ENCODE assay signal across 27 mouse cellular contexts in the genomic region with DNA sequence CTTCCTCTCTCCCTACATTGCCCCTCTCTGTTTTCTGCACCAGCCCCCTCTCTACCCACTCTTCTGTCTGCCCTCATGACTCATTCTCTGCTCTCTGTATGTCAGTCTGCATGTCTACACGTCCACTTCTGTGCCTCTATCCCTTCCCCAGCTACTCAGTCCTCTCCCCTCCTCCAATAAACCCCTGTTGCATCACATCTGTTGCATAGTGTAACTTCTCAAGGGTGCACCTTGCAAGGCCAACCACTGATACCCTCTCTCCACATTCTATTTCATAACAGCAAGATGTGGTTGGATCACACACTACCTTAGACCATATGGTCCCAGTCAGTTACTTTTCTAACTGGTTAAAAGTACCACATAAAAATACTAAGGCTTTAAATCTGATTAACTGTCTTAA.
"Had no signal": no experiment of that assay in that cellular context is flagged by ENCODE, and none has a peak within 500 bp of the region (broad histone marks: within the 10 kb centered on the region; RNA-seq: fewer than 3 reads in every experiment).

No protein-coding gene starts in this region.

- H3K27me3 ChIP-seq: heart, embryonic 12.5 days; hindbrain, embryonic 12.5 days; intestine, embryonic 15.5 days; limb, embryonic 12.5 days; liver, embryonic 13.5 days; liver, embryonic 15.5 days had no signal

- ATAC-seq: hindbrain, embryonic 16.5 days; inflammation-experienced regulatory T-cells, adult 6 months; intestine, embryonic 15.5 days; intestine, postnatal 0 days had no signal

- DNase-seq: gastrocnemius, postnatal 14 days; gastrocnemius, postnatal 36 days; heart, adult 18-20 months; heart, postnatal 10 days; heart, postnatal 4 days; kidney, adult 18-20 months; kidney, adult 8-10 months; kidney, postnatal 10 days; kidney, postnatal 25 days; kidney, postnatal 4 days; layer of hippocampus, adult 9-11 months; liver; liver, embryonic 13.5 days had no signal

- H3K4me2 ChIP-seq: heart, embryonic 12.5 days; hindbrain, embryonic 12.5 days; hindbrain, embryonic 14.5 days; intestine, embryonic 15.5 days; limb, embryonic 12.5 days; liver, embryonic 11.5 days; liver, embryonic 13.5 days; liver, embryonic 15.5 days had no signal

- H3K9ac ChIP-seq: heart, embryonic 12.5 days; hindbrain, embryonic 12.5 days; hindbrain, embryonic 14.5 days; intestine, embryonic 15.5 days; limb, embryonic 12.5 days; liver, embryonic 13.5 days; liver, embryonic 15.5 days had no signal

- H3K9me3 ChIP-seq: heart, embryonic 10.5 days; hindbrain, embryonic 12.5 days; intestine, embryonic 15.5 days; liver, embryonic 13.5 days; liver, embryonic 15.5 days had no signal

- H3K27ac ChIP-seq: heart, embryonic 10.5 days; hindbrain, embryonic 10.5 days; hindbrain, embryonic 12.5 days; hindbrain, embryonic 14.5 days; intestine, embryonic 15.5 days; layer of hippocampus, adult 2 months; left cerebral cortex, adult 2 months; limb, embryonic 12.5 days; liver, embryonic 13.5 days; liver, embryonic 15.5 days had no signal

- H3K36me3 ChIP-seq: hindbrain, embryonic 10.5 days; hindbrain, embryonic 12.5 days; intestine, embryonic 15.5 days; limb, embryonic 12.5 days; liver, embryonic 13.5 days; liver, embryonic 15.5 days had no signal

- H3K4me1 ChIP-seq: heart, embryonic 10.5 days; heart, embryonic 12.5 days; hindbrain, embryonic 10.5 days; hindbrain, embryonic 12.5 days; intestine, embryonic 15.5 days; limb, embryonic 12.5 days; liver, embryonic 13.5 days; liver, embryonic 15.5 days had no signal

- H3K4me3 ChIP-seq: heart, embryonic 10.5 days; heart, embryonic 12.5 days; hindbrain, embryonic 10.5 days; hindbrain, embryonic 12.5 days; intestine, embryonic 15.5 days; layer of hippocampus, adult 2 months; left cerebral cortex, adult 2 months; limb, embryonic 12.5 days; liver, embryonic 13.5 days; liver, embryonic 15.5 days had no signal
